Mouse (Mus musculus) heart, adult 9 months (tissue): Measurements from ENCODE around the gene Rgma.
A peak's percentile ranks its signal among the peaks of the same experiment; 100 is the strongest.

Experiments
- DNase-seq, 2 experiments: peaks; one replicate each; pipeline ENCODE4 v3.0.0; 2022; ENCODE audit warnings: low spot score in 2 of 2

Rgma gene

DNA sequence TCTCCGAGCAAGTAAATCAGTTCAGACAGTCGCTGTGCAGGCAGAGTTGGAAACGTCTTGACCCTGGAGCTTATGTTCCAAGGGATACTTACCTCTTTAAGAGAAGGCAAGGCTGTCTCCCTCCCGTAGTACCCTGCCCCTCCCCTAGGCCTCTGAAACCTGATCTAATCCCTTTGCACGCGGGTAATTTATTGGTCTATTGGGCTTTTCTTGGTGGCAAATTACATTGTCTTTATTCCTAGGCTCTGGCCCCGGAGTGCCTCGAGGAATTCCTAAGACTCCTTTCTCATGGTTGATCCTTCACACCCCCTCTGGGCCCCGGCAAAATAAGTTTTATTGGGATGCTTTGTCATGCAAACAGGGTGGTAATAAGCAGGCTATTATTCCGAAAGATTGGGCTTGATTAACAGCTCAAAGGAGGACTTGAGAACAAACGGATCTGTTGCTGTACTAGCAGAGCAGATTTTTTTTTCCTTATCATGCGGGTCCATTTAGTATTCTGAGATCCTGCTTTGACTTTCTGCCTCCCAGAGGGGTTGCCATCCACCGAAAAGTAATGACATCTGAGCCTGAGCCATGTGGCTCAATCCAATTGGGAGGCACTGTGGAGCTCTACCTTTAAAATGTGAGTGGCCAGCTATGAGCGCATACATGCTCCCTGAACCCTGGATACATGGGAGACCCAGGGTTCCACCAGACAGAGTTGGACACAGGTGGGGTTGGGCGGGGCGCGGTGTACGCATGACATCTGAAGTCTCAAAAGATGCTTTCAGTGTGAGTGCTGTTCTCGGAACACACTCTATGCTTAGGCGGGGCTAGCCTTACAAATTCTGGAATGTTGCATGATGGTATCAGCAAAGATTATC is 25.0 kb downstream of the Rgma start:
- no peak for DNase-seq

DNA sequence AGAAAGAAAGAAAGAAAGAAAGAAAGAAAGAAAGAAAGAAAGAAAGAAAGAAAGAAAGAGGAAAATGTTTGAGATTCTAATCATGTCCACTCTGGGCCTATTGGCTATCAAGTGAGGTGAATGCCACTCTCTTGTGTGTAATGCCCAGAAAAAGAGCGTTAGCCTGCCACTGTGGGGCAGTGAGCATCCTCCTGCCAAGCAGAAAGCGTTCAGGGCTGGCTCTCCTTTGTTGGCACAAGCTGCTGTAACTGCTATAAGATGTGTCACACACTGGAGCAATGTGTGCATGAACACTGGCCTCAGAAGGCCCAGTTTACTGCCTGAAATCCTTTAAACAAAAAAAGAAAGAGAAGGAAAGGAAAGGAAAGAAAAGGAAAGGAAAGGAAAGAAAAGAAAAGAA is 26.8 kb downstream of the Rgma start:
- DNase-seq = no peak

DNA sequence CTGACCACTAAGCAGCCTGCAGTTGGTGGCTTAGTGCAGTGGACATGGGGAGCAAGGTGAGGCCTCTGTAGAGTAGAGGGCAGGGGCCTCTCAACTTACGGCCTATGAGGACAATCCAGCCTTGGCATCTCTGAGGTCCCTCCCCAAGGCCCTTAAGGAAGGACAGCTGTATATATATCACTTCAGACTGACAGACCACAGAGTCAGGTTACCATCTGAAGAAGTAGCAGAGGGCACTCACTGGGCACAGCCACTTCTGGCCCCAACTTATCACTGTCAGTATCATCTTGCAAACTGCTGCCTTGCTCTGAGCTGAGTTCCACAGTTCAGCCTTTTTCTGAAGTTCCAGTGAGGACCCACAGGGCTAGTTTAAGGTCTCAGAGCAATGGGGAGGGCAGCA is 27.4 kb downstream of the Rgma start:
- DNase-seq = no peak

GRCm38 (mm10) chr7:73403538-73403937 is 28.2 kb downstream of the Rgma start:
- no peak for DNase-seq

- no peak for DNase-seq
Measured at GRCm38 (mm10) chr7:73405550-73405949, 30.2 kb downstream of the Rgma start.

GRCm38 (mm10) chr7:73411523-73411922 is 36.2 kb downstream of the Rgma start:
- DNase-seq = no peak

GRCm38 (mm10) chr7:73411986-73412385 is 36.7 kb downstream of the Rgma start:
- DNase-seq = no peak

GRCm38 (mm10) chr7:73412419-73412818 is 37.1 kb downstream of the Rgma start:
- peak in 1 of 2 experiments; percentile 51 for DNase-seq

GRCm38 (mm10) chr7:73414192-73414591 is 38.9 kb downstream of the Rgma start:
- no peak for DNase-seq

GRCm38 (mm10) chr7:73419375-73419774 is 44.1 kb downstream of the Rgma start:
- no peak for DNase-seq

DNA sequence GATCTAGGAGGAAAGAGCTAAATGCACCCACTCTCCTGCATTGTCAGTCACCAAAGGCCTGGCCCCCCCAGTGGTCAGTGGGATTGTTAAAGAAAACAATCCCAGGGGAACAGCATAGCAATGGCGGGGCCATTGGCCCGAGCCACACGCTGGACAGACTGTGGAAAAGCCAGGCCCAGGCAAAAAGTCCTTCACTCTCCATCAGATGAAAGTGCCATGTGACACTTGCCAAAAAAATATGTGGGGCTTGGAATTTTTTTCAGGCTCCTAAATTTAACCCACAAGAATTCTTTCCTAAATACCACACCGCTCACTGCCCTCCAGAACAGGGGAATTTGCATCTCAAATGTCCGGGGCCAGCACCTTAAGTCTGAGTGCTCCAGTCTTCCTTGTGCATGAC is 45.5 kb downstream of the Rgma start:
- no peak for DNase-seq

- no peak for DNase-seq
Measured at GRCm38 (mm10) chr7:73421278-73422015, 46.1 kb downstream of the Rgma start.

DNA sequence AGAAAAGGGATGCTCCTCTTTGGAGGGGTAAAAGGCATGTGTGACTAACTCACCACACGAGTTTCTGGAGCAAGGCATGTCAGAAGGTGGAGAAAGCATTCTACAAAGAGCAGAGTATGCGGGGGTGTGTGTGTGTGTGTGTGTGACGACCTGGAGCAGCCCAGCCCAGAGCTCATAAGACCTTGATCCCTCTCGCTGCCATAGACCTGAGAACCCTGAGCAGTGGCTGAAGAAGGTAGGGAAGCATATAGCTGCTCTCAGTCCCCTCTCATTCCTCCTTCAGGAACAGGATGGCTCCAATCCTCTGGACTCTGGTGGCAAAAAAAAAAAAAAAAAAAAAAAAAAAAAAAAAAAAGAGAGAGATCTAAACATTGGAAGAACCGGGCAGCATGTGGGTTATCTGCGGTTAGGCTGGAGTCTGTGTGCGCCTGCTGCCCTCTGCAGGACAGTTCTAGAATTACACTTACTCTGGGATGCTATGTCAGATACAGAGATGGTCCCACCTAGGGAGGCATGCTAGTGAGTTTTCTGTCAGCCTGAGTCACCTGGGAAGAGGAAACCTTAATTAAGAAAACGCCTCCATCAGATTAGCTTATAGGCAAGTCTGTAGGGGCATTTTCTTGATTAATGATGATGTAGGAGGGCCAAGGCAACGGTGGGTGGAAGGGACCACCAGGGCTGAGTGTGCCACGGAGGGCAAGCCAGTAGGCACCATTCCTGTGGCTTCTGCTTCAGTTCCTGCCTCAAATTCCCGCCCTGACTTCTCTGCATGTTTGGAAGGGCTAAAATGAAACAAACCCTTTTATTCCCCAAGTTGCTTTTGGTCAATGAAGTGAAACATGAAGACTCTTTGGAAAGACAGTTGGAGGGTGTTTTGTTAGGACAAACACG is 47.2 kb downstream of the Rgma start:
- peak; percentile 71 to 80 for DNase-seq

GRCm38 (mm10) chr7:73423236-73423635 is 47.9 kb downstream of the Rgma start:
- DNase-seq = peak in 1 of 2 experiments; percentile 48

- no peak for DNase-seq
Measured at GRCm38 (mm10) chr7:73424243-73424642, 48.9 kb downstream of the Rgma start.

GRCm38 (mm10) chr7:73424705-73425104 is 49.4 kb downstream of the Rgma start:
- peak in 1 of 2 experiments; percentile 57 for DNase-seq

DNA sequence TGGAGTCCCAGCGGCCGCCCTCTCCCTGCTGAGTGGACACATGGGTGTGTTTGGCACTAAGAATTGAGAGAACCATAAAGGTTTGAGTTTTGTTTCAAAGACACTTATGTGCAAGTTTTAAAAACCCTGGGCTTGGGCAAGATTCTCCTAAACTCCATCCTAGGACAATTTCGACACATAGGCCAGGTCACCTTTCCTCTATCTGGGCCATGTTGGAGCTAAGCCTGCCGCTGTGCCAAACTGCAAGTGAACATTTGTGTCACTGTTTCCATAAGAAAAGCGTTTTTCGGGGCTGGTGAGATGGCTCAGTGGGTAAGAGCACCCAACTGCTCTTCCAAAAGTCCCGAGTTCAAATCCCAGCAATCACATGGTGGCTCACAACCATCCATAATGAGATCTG is 50.1 kb downstream of the Rgma start:
- DNase-seq = no peak

- DNase-seq = no peak
Measured at GRCm38 (mm10) chr7:73426235-73426634, 50.9 kb downstream of the Rgma start.

DNA sequence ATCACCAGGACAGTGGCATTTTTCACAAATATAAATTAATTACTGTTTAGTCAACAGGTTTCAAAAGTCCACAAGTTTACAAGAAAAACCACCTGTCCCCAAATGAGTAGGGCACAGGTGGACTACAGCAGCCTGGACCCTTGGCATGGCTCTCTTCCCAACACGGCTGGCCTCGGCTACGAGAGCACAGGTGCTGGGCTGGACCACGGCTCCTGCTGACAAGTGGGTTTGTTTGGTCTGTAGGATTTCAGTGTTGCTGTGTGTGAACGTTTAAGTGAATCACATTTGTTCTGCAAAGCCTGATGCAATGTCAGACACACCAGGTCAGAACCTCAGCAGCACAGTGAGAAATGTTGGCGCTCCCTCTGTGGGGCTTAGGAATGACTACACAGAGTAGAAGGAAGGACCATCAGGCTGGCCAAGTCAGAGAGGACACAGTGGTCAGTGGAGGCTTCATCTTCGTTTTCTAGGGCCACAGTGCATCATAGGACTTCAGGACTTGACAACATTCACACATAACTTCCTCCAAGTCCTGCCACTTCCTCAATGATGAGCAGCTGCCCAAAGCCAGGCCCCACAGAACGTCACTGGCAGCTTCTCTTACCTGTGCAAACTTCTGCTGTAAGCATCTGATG is 51.6 kb downstream of the Rgma start:
- DNase-seq = no peak

DNA sequence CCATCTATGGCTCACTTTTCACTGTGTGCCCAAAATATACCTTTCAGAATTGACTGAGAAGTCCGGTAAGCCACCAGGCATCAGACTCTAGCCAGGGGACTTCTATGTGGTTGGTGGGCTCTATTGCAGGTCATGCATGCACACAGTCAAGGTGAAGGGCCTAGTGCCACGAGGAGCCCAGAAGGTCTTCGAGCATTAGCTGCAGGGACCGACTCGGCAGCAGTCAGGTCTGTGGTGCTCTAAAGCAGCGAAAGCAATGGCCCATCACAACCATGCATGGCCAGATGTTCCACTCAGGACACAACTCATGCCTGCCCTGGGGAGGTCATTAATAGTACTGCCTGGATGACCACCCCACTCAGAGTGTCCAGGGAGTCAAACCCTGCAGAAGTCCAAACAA is 52.5 kb downstream of the Rgma start:
- DNase-seq = no peak

DNA sequence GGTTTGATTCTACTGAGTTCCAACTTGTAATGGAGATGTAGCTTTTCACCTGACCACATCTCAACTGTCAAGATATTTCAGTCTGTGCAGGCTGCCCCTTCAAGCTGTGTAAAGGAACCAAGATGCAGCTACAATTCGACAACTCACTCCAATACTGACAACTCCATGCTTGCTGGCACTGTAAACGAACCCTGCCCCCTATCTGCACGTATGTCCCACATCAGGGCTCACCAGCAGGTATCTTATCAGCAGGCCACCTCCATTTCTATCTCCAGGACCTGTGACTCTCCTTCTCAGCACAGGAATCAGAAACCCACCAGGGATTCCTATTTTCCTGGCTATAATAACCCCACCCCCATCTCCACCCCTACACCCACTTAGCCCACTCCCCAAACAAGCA is 53.2 kb downstream of the Rgma start:
- DNase-seq = no peak
